Mouse (Mus musculus): ENCODE data around the gene Anp32e. TPM values are rescaled to one million over a fixed set of nuclear protein-coding genes. Genes with fewer than 3 reads are reported as not detected.
A peak's percentile ranks its signal among the peaks of the same experiment; 100 is the strongest.
"Not testable (repeated sequence)": the region's sequence is repeated elsewhere in the genome, so short reads cannot be mapped to it uniquely, and the experiment has no call there.

Anp32e gene
- polyA plus RNA-seq, 1 experiment from 2014 or later, result 110 TPM

GRCm38 (mm10) chr3:95957359-95958148 is 28.5 kb downstream of the Anp32e start:
- 58% methylated on average over 8 of the region's 8 CpGs for WGBS
- Histone ChIP-seq H3K9ac (ENCODE audit: low read depth, low read length) (no peak overlapping the region), H3K4me2 (ENCODE audit: low read length) (no peak overlapping the region), H3K9me3 (replicated peaks; ENCODE audit: control insufficient read depth, low read length, poor library complexity, severe bottlenecking) (no peaks in the 10 kb centered on the region), H3K4me3 (ENCODE audit: low read depth, low read length) (no peak overlapping the region), H3K36me3 (ENCODE audit: control insufficient read depth, insufficient read depth, low read length) (no peaks in the 10 kb centered on the region), H3K27me3 (ENCODE audit: control insufficient read depth, insufficient read depth, low read depth, low read length) (no peaks in the 10 kb centered on the region), H3K4me1 (ENCODE audit: control insufficient read depth, insufficient read depth, low read length) (no peaks in the 10 kb centered on the region; the same call in 1 of the 2 replicates), H3K27ac (ENCODE audit: low read length) (no peak overlapping the region)
- ATAC-seq, result no peak

- no peak overlapping the region for H3K27ac ChIP-seq (ENCODE audit: low read length)
- ATAC-seq, result no peak
- H3K4me1 ChIP-seq (ENCODE audit: control insufficient read depth, insufficient read depth, low read length), result no peaks in the 10 kb centered on the region
- no peaks in the 10 kb centered on the region for H3K27me3 ChIP-seq (ENCODE audit: control insufficient read depth, insufficient read depth, low read depth, low read length)
- H3K9ac ChIP-seq (ENCODE audit: low read depth, low read length), result no peak overlapping the region
- H3K4me3 ChIP-seq (ENCODE audit: low read depth, low read length), result no peak overlapping the region
- 83% methylated on average over 5 of the region's 5 CpGs for WGBS
- H3K9me3 ChIP-seq (replicated peaks; ENCODE audit: control insufficient read depth, low read length, poor library complexity, severe bottlenecking), result no peaks in the 10 kb centered on the region
- H3K36me3 ChIP-seq (ENCODE audit: control insufficient read depth, insufficient read depth, low read length), result no peaks in the 10 kb centered on the region
- no peak overlapping the region for H3K4me2 ChIP-seq (ENCODE audit: low read length)
These were observed 30.0 kb downstream of the Anp32e start for GRCm38 (mm10) chr3:95959082-95959481.

DNA sequence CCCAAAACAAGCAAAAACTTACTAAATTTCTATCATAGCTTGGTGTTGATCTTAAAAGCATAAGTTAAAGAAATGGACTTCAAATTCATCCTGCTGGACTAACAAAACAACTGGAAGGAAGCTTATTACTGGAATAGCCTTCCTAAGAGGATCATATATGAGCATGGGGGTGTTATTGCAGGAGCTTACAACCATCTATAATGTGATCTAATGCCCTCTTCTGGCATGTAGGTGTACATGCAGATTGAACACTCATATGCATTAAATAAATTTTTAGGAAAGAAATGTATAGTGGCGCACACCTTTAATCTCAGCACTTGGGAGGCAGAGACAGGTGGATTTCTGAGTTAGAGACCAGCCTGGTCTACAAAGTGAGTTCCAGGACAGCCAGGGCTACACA is 30.8 kb downstream of the Anp32e start:
- WGBS, result 96% methylated on average over 1 of the region's 1 CpGs
- no peaks in the 10 kb centered on the region for H3K9me3 ChIP-seq (replicated peaks; ENCODE audit: control insufficient read depth, low read length, poor library complexity, severe bottlenecking)
- H3K4me3 ChIP-seq (ENCODE audit: low read depth, low read length), result no peak overlapping the region
- no peaks in the 10 kb centered on the region for H3K4me1 ChIP-seq (ENCODE audit: control insufficient read depth, insufficient read depth, low read length)
- no peak overlapping the region for H3K27ac ChIP-seq (ENCODE audit: low read length)
- no peaks in the 10 kb centered on the region for H3K36me3 ChIP-seq (ENCODE audit: control insufficient read depth, insufficient read depth, low read length)
- no peak overlapping the region for H3K9ac ChIP-seq (ENCODE audit: low read depth, low read length)
- ATAC-seq, result no peak
- H3K4me2 ChIP-seq (ENCODE audit: low read length), result no peak overlapping the region
- no peaks in the 10 kb centered on the region for H3K27me3 ChIP-seq (ENCODE audit: control insufficient read depth, insufficient read depth, low read depth, low read length)

- H3K4me1 ChIP-seq (ENCODE audit: control insufficient read depth, insufficient read depth, low read length); H3K9ac ChIP-seq (ENCODE audit: low read depth, low read length); H3K4me3 ChIP-seq (ENCODE audit: low read depth, low read length); H3K9me3 ChIP-seq (replicated peaks; ENCODE audit: control insufficient read depth, low read length, poor library complexity, severe bottlenecking); H3K27ac ChIP-seq (ENCODE audit: low read length); ATAC-seq; H3K4me2 ChIP-seq (ENCODE audit: low read length); H3K36me3 ChIP-seq (ENCODE audit: control insufficient read depth, insufficient read depth, low read length); H3K27me3 ChIP-seq (ENCODE audit: control insufficient read depth, insufficient read depth, low read depth, low read length): not testable (repeated sequence)
- 85% methylated on average over 8 of the region's 8 CpGs for WGBS
These were observed 33.1 kb downstream of the Anp32e start for GRCm38 (mm10) chr3:95962182-95962581.

DNA sequence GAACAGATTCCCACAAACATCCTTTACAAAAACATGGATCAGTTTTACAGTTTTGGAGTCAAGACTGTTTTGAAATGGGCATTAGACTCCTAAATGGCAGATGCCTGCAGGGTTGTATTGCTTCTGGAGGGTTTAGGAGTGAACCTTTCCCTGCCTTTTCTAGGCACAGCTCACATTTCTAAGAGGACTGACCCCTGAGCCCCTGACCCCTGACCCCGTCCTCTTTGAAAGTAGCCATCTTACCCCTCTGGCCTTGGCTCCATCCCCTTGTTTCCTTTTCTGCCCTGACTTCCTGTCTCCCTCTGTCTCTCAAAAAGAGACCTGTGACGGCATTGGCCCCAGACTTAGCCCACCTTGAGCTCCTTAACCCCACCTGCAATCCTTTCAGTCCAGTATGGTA is 34.2 kb downstream of the Anp32e start:
- WGBS, result 36% methylated on average over 2 of the region's 2 CpGs
- Histone ChIP-seq H3K27ac (ENCODE audit: low read length) (no peak overlapping the region), H3K4me3 (ENCODE audit: low read depth, low read length) (no peak overlapping the region), H3K36me3 (ENCODE audit: control insufficient read depth, insufficient read depth, low read length) (no peaks in the 10 kb centered on the region), H3K4me1 (ENCODE audit: control insufficient read depth, insufficient read depth, low read length) (peaks cover 6% of the 10 kb centered on the region; the same call in 1 of the 2 replicates), H3K9me3 (replicated peaks; ENCODE audit: control insufficient read depth, low read length, poor library complexity, severe bottlenecking) (no peaks in the 10 kb centered on the region), H3K4me2 (ENCODE audit: low read length) (no peak overlapping the region), H3K9ac (ENCODE audit: low read depth, low read length) (no peak overlapping the region), H3K27me3 (ENCODE audit: control insufficient read depth, insufficient read depth, low read depth, low read length) (no peaks in the 10 kb centered on the region)
- no peak for ATAC-seq

GRCm38 (mm10) chr3:95963681-95964080 is 34.6 kb downstream of the Anp32e start:
- no peak for ATAC-seq
- H3K27me3 ChIP-seq (ENCODE audit: control insufficient read depth, insufficient read depth, low read depth, low read length), result no peaks in the 10 kb centered on the region
- no peak overlapping the region for H3K27ac ChIP-seq (ENCODE audit: low read length)
- H3K4me3 ChIP-seq (ENCODE audit: low read depth, low read length), result no peak overlapping the region
- no peak overlapping the region for H3K9ac ChIP-seq (ENCODE audit: low read depth, low read length)
- 48% methylated on average over 4 of the region's 4 CpGs for WGBS
- H3K9me3 ChIP-seq (replicated peaks; ENCODE audit: control insufficient read depth, low read length, poor library complexity, severe bottlenecking), result no peaks in the 10 kb centered on the region
- H3K36me3 ChIP-seq (ENCODE audit: control insufficient read depth, insufficient read depth, low read length), result no peaks in the 10 kb centered on the region
- no peak overlapping the region for H3K4me2 ChIP-seq (ENCODE audit: low read length)
- peaks cover 6% of the 10 kb centered on the region; the same call in 1 of the 2 replicates for H3K4me1 ChIP-seq (ENCODE audit: control insufficient read depth, insufficient read depth, low read length)

GRCm38 (mm10) chr3:95965518-95966451 is 36.7 kb downstream of the Anp32e start:
- H3K4me1 ChIP-seq (ENCODE audit: control insufficient read depth, insufficient read depth, low read length), result peaks cover 6% of the 10 kb centered on the region; the same call in 1 of the 2 replicates
- no peaks in the 10 kb centered on the region for H3K9me3 ChIP-seq (replicated peaks; ENCODE audit: control insufficient read depth, low read length, poor library complexity, severe bottlenecking)
- 7% methylated on average over 7 of the region's 7 CpGs for WGBS
- no peak overlapping the region for H3K27ac ChIP-seq (ENCODE audit: low read length)
- H3K27me3 ChIP-seq (ENCODE audit: control insufficient read depth, insufficient read depth, low read depth, low read length), result no peaks in the 10 kb centered on the region
- peak overlapping the region; percentile 45 for H3K4me2 ChIP-seq (ENCODE audit: low read length)
- no peak for ATAC-seq
- H3K4me3 ChIP-seq (ENCODE audit: low read depth, low read length), result peak overlapping the region; percentile 12; the same call in 1 of the 2 replicates
- H3K9ac ChIP-seq (ENCODE audit: low read depth, low read length), result peak overlapping the region; percentile 44; the same call in 1 of the 2 replicates
- no peaks in the 10 kb centered on the region for H3K36me3 ChIP-seq (ENCODE audit: control insufficient read depth, insufficient read depth, low read length)

DNA sequence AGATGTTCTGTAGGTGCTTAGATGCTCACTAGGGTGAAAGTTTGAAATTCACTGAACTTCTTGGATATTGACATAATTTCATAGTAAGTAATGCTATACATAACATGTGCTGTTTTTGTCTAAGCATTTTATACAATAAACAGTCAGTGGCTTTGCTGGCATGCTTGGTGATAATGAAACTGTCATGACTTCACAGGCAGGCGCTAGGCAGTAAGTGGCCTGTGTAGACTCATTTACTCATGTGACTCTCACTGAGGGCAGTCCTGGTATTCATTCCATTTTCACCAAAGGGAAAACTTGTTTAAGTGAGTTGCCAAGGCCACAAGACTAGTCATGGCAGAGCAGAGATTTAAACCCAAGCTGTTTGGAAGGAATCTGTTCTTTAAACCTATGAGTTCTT is 40.2 kb downstream of the Anp32e start:
- Histone ChIP-seq H3K4me3 (ENCODE audit: low read depth, low read length) (no peak overlapping the region), H3K9ac (ENCODE audit: low read depth, low read length) (no peak overlapping the region), H3K4me1 (ENCODE audit: control insufficient read depth, insufficient read depth, low read length) (peaks cover 9% of the 10 kb centered on the region), H3K36me3 (ENCODE audit: control insufficient read depth, insufficient read depth, low read length) (no peaks in the 10 kb centered on the region), H3K27ac (ENCODE audit: low read length) (no peak overlapping the region), H3K9me3 (replicated peaks; ENCODE audit: control insufficient read depth, low read length, poor library complexity, severe bottlenecking) (no peaks in the 10 kb centered on the region), H3K4me2 (ENCODE audit: low read length) (no peak overlapping the region), H3K27me3 (ENCODE audit: control insufficient read depth, insufficient read depth, low read depth, low read length) (peaks cover 4% of the 10 kb centered on the region; the same call in 1 of the 2 replicates)
- no peak for ATAC-seq
- WGBS, result 91% methylated on average over 1 of the region's 1 CpGs

DNA sequence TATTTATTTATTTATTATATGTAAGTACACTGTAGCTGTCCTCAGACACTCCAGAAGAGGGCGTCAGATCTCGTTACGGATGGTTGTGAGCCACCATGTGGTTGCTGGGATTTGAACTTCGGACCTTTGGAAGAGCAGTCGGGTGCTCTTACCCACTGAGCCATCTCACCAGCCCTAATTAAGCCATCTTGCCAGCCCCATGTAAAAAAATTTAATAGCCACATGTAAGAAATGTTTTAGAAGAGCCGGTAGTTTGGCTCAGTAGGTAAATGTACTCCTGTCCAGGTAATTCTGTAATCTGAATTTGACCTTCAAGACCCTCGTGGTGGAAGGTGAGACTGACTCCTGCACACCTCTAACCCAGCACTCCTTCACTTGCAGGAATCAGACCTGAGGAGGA is 41.6 kb downstream of the Anp32e start:
- H3K27ac ChIP-seq (ENCODE audit: low read length); H3K9me3 ChIP-seq (replicated peaks; ENCODE audit: control insufficient read depth, low read length, poor library complexity, severe bottlenecking); ATAC-seq; H3K4me1 ChIP-seq (ENCODE audit: control insufficient read depth, insufficient read depth, low read length); H3K4me3 ChIP-seq (ENCODE audit: low read depth, low read length); H3K36me3 ChIP-seq (ENCODE audit: control insufficient read depth, insufficient read depth, low read length); H3K27me3 ChIP-seq (ENCODE audit: control insufficient read depth, insufficient read depth, low read depth, low read length); H3K9ac ChIP-seq (ENCODE audit: low read depth, low read length); H3K4me2 ChIP-seq (ENCODE audit: low read length): not testable (repeated sequence)
- 76% methylated on average over 4 of the region's 7 CpGs for whole genome bisulfite sequencing

Measured in midbrain, embryonic 16.5 days (tissue).